Mouse (Mus musculus): ENCODE measurements around the gene Fnbp1l.

The Fnbp1l gene

DNA sequence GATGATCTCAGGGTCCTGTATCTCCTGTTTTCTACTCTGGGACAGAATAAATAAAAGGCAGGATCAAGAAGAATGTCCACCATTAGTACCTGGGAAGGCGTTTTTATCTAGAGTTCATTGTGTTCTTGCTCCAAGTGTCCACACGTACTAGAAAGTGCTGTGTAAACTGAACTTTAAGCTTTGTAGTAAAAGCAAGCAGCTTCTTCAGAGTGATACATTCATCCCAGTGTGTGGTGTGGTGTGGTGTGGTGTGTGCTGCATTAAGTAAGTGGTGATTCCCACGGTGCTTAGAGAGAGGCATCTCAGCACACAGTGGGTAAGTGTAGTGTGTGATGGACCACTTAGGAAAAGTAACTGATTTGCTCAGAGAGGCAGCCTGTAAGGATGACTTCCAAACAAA is 91.0 kb downstream of the Fnbp1l start:
- DNase-seq (ENCODE audit: low spot score in 2 of 2): no peak

DNA sequence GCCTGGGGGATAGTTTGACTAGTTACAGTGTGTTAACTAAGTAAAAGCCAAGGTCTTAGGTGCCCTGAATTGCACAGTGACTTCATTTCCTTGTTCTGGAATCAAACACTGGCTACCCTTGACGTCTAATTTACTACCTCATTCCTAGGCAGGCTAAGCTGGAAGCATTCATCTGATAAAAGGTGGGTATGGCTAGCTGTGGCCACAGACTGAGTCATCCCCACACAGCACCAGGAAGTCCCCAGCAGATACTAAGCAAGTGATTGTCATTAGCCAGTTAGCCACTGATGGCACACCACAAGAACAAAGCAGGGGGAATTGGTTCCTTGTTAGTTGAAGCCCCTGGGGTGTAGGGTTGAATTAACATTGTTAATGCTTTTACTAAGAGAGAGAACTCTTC is 98.2 kb downstream of the Fnbp1l start:
- DNase-seq (ENCODE audit: low spot score in 2 of 2): no peak

DNA sequence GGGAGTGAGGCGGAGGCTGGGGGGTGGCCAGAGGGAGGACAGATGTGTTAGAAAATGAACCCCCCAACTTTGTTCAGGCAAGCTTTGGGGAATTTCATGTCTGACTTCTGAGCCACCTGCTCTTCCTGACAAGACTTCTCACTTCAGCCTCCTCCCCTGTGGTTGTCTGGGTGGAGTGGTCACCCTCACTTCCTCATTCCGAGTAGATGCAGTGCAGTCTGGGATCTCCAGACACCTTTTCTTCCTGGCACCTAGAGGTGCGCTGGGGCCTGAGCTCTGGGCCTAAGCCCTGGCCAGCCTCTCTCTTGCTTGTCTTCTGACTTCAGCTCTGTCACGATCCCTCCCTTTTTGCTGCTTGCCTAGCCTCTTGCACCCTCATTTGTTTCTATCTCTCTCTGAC is 98.6 kb downstream of the Fnbp1l start:
- DNase-seq (ENCODE audit: low spot score in 2 of 2): no peak

DNA sequence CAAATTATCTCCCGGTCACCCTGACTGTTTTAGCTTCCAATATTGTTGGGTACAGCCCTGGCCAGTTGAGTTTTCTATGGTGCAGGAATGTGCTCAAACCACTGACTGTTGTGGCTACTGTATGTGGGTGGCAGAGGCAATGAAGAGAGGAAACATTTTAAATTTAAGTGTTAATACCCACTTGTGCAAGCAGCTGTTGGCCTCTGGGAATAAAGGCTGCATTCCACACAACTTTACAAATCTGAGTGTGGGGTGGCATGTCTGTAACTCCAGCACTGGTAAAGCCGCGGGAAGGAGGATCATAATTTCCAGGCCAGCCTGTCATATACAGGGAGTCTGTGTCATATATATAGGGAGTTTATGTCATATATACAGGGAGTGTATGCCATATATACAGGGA is 99.2 kb downstream of the Fnbp1l start:
- DNase-seq (ENCODE audit: low spot score in 2 of 2): no peak

DNA sequence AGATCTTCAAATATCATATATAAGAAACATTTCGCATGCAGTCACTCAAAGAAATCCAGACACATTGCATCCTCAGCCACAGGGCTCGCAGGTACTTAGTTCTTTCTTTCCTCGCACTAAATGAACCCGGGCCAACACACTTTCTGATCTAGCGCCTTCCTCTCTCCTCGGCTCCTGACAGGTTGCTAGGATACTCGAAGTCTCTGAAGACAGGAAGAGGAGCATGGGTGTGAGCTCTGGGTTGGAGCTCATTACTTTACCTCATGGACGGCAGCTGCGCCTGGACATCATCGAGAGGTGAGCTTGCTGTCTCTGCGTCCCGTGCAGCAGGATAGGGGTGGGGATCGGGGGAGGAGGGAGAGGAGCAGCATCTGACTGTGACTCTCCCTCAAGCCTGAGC is 100.4 kb downstream of the Fnbp1l start:
- no peak for DNase-seq (ENCODE audit: low spot score in 2 of 2)

DNA sequence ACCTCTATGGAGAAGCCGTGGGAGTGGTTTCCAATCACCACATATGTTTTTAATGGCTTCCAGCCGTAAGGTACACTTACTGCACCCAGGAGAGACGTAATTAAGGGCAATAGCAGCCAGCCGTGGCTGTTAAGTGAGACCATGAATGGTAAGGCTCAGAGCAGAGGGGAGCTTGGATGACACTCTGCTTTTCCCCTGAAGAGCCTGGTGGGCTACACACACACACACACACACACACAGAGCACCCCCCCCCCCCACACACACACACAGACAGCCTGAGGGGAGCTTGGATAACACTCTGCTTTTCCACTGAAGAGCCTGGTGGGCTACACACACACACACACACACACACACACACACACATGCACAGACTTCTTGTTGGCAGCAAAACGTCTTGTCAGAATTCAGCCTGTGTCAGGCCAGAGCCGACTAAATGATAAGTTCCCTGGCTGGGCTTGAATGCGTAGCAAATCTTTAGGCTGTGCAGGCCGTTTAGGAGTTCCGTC is 101.2 kb downstream of the Fnbp1l start:
- no peak for DNase-seq (ENCODE audit: low spot score in 2 of 2)

- DNase-seq (ENCODE audit: low spot score in 2 of 2): no peak
Measured at GRCm38 (mm10) chr3:122517726-122518125, 101.8 kb downstream of the Fnbp1l start.

DNA sequence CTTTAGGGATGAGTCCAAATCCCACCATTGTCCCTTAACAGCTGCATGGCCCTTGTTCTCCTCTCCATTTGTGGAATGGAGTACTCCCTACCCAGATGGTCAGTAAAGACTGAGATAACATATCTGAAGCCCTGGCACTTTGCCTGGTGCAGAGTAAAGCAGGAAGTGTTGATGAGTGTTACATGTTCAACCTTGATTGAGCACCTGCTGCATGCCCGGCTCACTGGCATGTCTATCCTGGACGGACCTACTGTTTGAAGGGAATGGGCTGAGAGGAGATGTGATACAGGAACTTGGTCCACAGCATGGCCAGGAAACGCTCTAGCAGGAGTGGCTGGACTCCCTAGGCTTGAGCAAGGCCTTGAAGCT is 103.2 kb downstream of the Fnbp1l start:
- DNase-seq (ENCODE audit: low spot score in 2 of 2): no peak

DNA sequence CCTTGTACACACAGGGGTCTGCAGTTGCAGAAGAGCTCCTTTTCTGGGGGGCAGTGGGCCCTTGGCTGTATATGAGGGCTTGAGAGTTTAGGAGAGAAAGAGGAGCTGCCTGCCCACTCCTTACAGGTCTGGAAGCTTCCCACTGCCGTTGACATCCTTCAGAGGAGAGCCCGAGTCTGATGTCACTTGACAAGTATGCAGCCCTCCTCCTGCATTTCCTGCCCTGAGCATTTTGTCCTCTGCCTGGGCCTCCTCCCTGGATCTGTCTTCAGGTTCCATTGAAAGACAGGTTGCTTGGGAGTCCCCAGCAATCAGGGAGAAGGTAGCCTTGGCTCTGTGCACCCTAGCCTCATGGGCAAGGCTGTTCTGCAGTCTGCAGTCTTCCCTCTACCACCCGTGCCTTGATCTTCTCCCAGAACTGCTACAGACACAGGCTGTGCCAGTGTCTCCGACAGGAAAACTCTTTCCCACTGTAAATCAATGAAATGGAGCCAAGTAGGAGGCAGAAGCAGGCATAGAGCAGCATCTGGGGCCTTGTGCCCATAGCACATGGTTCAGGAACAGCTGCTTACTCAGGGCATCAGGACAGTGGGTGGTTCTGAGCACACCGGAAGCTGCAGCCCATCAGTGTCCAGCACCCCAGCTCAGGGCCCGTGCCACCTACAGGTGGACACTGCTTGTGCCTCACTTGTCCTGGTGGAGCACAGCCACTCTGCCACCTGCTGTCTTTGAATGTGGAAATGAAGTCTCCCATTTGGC is 103.8 kb downstream of the Fnbp1l start:
- DNase-seq (ENCODE audit: low spot score in 2 of 2): no peak

- DNase-seq (ENCODE audit: low spot score in 2 of 2): no peak
Measured at GRCm38 (mm10) chr3:122512725-122513375, 106.7 kb downstream of the Fnbp1l start.

DNA sequence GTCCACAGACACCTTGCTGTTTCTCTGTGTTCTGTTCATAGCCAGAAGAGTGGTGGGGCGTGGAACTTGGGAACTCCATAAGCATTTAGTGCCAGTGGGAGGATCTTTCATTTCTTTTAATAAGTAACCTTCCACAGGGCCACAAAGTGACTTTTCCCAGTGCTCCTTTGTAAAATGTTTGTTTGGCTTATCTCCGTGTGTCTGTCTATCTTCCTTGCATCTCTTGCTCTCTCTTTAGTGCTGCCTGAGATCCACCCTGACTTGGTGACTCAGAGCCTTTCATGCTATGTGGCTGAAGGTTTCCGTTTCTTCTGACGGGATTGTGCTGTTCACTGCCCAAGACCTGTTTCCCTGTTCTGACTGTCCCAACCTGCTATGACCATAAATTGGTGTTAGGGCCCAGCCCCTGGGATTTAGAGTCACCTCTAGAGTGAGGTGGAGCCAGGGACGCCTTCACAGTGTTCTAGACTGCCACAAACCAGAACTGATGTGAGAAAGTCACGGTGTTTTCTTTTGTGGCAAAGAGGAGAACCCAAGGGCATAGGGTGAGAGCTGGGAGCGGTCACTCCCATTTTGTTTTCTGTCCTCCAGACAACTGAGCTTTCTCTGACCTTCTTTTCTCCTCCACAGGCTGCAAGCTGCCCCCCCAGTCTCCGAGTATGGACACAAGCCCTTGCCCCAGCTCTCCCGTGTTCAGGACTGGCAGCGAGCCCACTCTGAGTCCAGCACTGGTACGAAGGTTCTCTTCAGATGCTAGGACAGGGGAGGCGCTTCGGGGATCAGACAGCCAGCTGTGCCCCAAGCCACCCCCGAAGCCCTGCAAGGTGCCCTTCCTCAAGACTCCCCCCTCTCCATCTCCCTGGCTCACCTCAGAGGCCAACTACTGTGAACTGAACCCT is 107.5 kb downstream of the Fnbp1l start:
- DNase-seq (ENCODE audit: low spot score in 2 of 2): no peak

DNA sequence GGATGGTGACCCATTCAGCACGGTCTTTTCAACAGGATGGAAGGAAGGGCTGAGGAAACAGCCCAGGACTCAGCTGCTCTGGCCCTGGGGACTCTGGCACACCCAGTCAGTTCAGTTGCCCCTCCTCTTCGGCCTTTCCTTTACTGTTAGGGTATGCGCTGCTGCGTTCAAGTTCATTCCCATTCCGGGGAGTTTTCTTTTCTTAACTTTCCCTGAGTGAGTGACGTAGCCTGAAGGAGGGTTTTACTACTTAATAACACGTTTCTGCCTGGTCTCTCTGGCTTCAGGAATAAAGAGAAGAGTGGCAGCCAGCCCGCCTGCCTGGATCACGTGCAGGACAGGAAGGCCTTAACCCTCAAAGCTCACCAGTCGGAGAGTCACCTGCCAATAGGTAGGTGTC is 108.6 kb downstream of the Fnbp1l start:
- DNase-seq (ENCODE audit: low spot score in 2 of 2): no peak

GRCm38 (mm10) chr3:122510240-122510750 is 109.2 kb downstream of the Fnbp1l start:
- DNase-seq (ENCODE audit: low spot score in 2 of 2): no peak

GRCm38 (mm10) chr3:122509534-122510239 is 109.8 kb downstream of the Fnbp1l start:
- no peak for DNase-seq (ENCODE audit: low spot score in 2 of 2)

DNA sequence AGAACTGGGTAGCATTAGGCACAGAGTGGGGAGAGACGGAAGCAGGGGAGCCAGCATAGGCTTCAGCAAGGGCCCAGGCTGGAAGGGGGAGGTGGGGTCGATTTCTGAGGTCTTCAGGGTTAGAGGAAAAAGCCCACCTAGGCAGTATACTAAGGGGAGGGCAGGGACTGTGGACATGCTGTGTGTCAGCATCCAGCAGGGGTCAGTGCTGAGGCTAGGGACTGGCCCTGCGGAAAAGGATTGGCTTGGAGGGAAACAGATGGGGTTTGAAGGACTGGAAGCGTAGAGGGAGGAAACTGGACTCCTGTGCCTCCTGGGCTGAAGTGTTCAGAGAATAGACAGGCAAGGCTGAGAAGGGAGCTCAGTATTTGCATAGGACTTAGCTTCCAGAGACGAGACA is 110.4 kb downstream of the Fnbp1l start:
- DNase-seq (ENCODE audit: low spot score in 2 of 2): no peak

DNA sequence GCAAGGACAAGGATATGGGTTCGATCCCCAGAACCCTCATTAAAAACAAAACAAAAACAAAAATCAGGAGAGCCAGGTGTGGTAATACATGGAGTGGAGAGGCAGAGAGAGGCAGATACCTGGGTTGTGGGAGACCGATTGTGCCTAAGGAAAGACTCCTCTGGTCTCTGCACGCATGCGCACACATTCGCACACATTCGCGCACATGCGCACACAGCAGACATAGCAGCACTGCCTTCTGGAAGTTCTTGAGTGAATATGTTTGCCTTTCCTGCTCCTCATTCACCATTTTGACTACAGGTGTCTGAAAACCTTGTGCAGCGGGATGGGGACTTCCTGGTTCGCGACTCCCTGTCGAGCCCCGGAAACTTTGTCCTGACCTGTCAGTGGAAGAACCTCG is 111.7 kb downstream of the Fnbp1l start:
- no peak for DNase-seq (ENCODE audit: low spot score in 2 of 2)

GRCm38 (mm10) chr3:122506343-122506916 is 113.1 kb downstream of the Fnbp1l start:
- peak; percentile 45 to 56 for DNase-seq (ENCODE audit: low spot score in 2 of 2)

GRCm38 (mm10) chr3:122500929-122501328 is 118.6 kb downstream of the Fnbp1l start:
- no peak for DNase-seq (ENCODE audit: low spot score in 2 of 2)

- DNase-seq (ENCODE audit: low spot score in 2 of 2): no peak
Measured at GRCm38 (mm10) chr3:122499647-122500046, 119.9 kb downstream of the Fnbp1l start.

DNA sequence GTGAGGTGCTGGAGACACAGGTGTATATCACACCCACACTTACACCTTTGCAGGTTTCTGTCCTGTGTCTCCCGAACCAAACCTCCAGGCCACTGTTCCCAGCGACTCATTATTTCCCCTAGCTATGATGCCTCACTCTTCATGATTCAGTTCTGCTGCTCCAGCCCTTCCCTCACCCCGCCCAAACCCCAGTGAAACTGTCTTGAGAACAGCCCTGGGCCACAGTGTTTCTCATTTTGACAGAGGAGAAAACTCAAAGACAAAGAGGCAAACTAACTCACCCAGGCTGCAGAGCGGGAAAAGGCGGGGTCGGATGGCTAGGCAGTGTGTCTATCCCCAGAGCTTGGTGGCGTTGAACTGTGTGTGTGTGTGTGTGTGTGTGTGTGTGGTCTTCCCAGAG is 121.0 kb downstream of the Fnbp1l start:
- no peak for DNase-seq (ENCODE audit: low spot score in 2 of 2)

- DNase-seq (ENCODE audit: low spot score in 2 of 2): no peak
Measured at GRCm38 (mm10) chr3:122497871-122498270, 121.6 kb downstream of the Fnbp1l start.

Measured in right cerebral cortex, postnatal 36 days (tissue).